Mouse (Mus musculus) ES-E14 (cell line): ENCODE results near the gene Rad51c. TPM values are rescaled to one million over a fixed set of nuclear protein-coding genes. Genes with fewer than 3 reads are reported as not detected.
"Not testable (repeated sequence)": the region's sequence is repeated elsewhere in the genome, so short reads cannot be mapped to it uniquely, and the experiment has no call there.

Experiments used
- DNase-seq: peaks from one replicate; pipeline ENCODE4 v3.0.0-alpha.2; 2013; ENCODE audit warnings: low read depth, low spot score
- H3K27ac ChIP-seq: 2 replicates; pipeline ENCODE4 v1.5.1; 2012; ENCODE audit warnings: low read depth, mild to moderate bottlenecking, low read length, moderate library complexity, mixed read lengths; ENCODE audit not compliant: poor library complexity, insufficient read depth, severe bottlenecking
- H3K36me3 ChIP-seq: 2 replicates; pipeline ENCODE4 v1.6.1; 2012; ENCODE audit warnings: mild to moderate bottlenecking, low read length, moderate library complexity, mixed read lengths; ENCODE audit not compliant: control insufficient read depth, poor library complexity, insufficient read depth, severe bottlenecking
- H3K4me1 ChIP-seq, 2 experiments: fragments of 150-350 bp in 1 of 2; sonication (generic) in 1 of 2; 2 replicates each; pipeline ENCODE4 v1.6.1; 2012; ENCODE audit warnings: low read length in 2 of 2, mild to moderate bottlenecking in 1 of 2, mixed read lengths in 1 of 2; ENCODE audit not compliant: control insufficient read depth in 2 of 2, insufficient read depth in 2 of 2, poor library complexity in 1 of 2
- H3K4me3 ChIP-seq, 2 experiments: fragments of 150-350 bp in 1 of 2; sonication (generic) in 1 of 2; 2 replicates each; pipeline ENCODE4 v1.5.1; 2012; ENCODE audit warnings: low read length in 2 of 2, low read depth in 1 of 2, mild to moderate bottlenecking in 1 of 2, mixed read lengths in 1 of 2; ENCODE audit not compliant: insufficient read depth in 1 of 2, poor library complexity in 1 of 2, severe bottlenecking in 1 of 2
- H3K9ac ChIP-seq: 2 replicates; pipeline ENCODE4 v1.6.1; 2012; ENCODE audit warnings: low read depth, mild to moderate bottlenecking, low read length, mixed read lengths; ENCODE audit not compliant: poor library complexity, insufficient read depth, severe bottlenecking
- H3K9me3 ChIP-seq: fragments of 150-350 bp; sonication (generic); 2 replicates; pipeline ENCODE4 v1.6.1; 2012; ENCODE audit warnings: low read depth, mild to moderate bottlenecking, low read length; ENCODE audit not compliant: control insufficient read depth, insufficient read depth
- CHD2 ChIP-seq: IDR thresholded peaks from 2 replicates; pipeline ENCODE4 v1.6.1; 2014; ENCODE audit warnings: mild to moderate bottlenecking, low read depth, low read length, inconsistent platforms
- HCFC1 ChIP-seq: IDR thresholded peaks from 2 replicates; pipeline ENCODE4 v1.6.1; 2012; ENCODE audit warnings: low read length, inconsistent platforms, borderline replicate concordance; ENCODE audit not compliant: insufficient read depth
- MAFK ChIP-seq: IDR thresholded peaks from 2 replicates; pipeline ENCODE4 v1.6.1; 2014; ENCODE audit warnings: mild to moderate bottlenecking, low read depth, low read length, inconsistent platforms; ENCODE audit not compliant: insufficient read depth
- ZC3H11A ChIP-seq: IDR thresholded peaks from 2 replicates; pipeline ENCODE4 v1.6.1; 2012; ENCODE audit warnings: low read depth, mild to moderate bottlenecking, inconsistent platforms, low read length, borderline replicate concordance
- ZNF384 ChIP-seq: IDR thresholded peaks from 2 replicates; pipeline ENCODE4 v1.6.1; 2012; ENCODE audit warnings: low read depth, low read length, inconsistent platforms
- in situ Hi-C, 2 experiments: fragments of 600-800 bp; cut with MboI; formaldehyde crosslinking; loops; one replicate each; pipeline ENCODE4 v1.15.1; 2025; ENCODE audit warnings: low sequenced_read_pairs in 2 of 2, inconsistent platforms in 1 of 2; ENCODE audit not compliant: unreplicated experiment in 2 of 2
- total RNA-seq: library from RNA; depleted of rRNA; stranded (reverse); fragments of 300-350 nt; gene quantifications from 2 replicates; pipeline ENCODE4 v1.2.3, GENCODE M21; 2012

The Rad51c gene
- total RNA-seq, 1 experiment = 9.9 TPM

DNA sequence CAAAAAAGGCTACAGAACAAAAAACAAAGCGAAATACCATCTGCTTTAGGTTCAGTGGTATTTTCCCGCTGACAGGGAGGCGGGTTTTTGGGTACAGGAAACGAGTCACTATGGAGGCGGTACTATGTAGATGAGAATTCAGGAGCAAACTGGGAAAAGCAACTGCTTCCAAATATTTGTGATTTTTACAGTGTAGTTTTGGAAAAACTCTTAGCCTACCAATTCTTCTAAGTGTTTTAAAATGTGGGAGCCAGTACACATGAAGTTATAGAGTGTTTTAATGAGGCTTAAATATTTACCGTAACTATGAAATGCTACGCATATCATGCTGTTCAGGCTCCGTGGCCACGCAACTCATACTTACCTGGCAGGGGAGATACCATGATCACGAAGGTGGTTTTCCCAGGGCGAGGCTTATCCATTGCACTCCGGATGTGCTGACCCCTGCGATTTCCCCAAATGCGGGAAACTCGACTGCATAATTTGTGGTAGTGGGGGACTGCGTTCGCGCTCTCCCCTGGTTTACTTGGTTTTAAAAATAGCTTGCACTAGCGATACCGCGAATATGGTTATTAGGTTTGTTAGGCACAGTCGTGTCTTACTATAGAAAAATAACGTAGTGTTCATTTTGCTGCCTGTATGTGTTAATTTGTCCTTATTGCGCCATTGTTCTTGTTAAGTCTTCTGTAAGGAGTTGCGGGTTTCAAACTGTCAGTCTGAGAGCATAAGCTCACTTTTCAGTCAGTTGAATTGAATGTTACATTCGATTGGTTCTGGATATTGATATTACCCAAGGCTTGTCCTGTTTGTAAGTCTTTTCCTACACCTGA lies 18.0 kb upstream of the Rad51c start:
- DNase-seq = peak; percentile 82
- Histone ChIP-seq H3K27ac (peak overlapping the region; percentile 37; the same call in 1 of the 2 replicates), H3K4me1 (no peaks in the 10 kb centered on the region; a peak in 2 of 4 replicates), H3K9ac (no peak overlapping the region; the same call in 1 of the 2 replicates), H3K9me3 (no peaks in the 10 kb centered on the region), H3K36me3 (no peaks in the 10 kb centered on the region), H3K4me3 (peak overlapping the region in 1 of 2 experiments; percentile 2; a peak in 1 of 4 replicates)
- peak; percentile 8; the same call in 1 of the 2 replicates for TF ChIP-seq MAFK
- peak; percentile 87 for TF ChIP-seq HCFC1
- no peak for TF ChIP-seq ZC3H11A
- in situ Hi-C loops = no loop called here

DNA sequence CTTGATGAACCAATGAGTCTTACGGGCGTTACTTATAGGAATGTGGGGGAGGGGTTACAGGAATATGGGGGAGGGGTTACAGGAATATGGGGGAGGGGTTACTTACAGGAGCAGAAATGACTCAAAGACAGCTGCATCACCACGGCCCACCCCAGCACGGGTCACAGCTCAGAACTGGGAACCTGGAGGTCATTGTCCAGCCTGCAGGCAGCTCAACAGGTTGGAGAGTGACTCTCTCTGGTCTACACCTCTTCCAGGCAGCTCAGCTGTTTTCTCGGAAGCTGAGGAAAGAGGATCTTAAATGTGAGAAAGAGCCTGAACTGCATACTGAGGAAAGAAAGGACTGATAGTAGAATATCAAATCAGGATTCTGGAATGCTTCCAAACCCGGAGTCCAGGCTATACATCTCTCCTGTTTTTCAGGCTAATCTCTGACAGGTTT lies 17.0 kb upstream of the Rad51c start:
- peak overlapping the region in 1 of 2 experiments; percentile 2; a peak in 1 of 4 replicates for H3K4me3 ChIP-seq
- in situ Hi-C loops = no loop called here
- no peaks in the 10 kb centered on the region for H3K36me3 ChIP-seq
- H3K27ac ChIP-seq = no peak overlapping the region; the same call in 1 of the 2 replicates
- H3K9me3 ChIP-seq = no peaks in the 10 kb centered on the region
- H3K4me1 ChIP-seq = no peaks in the 10 kb centered on the region; a peak in 2 of 4 replicates
- DNase-seq = no peak
- H3K9ac ChIP-seq = no peak overlapping the region
- TF ChIP-seq ZNF384 = no peak
- TF ChIP-seq MAFK = no peak
- TF ChIP-seq CHD2 = no peak
- no peak for TF ChIP-seq HCFC1
- TF ChIP-seq ZC3H11A = no peak

DNA sequence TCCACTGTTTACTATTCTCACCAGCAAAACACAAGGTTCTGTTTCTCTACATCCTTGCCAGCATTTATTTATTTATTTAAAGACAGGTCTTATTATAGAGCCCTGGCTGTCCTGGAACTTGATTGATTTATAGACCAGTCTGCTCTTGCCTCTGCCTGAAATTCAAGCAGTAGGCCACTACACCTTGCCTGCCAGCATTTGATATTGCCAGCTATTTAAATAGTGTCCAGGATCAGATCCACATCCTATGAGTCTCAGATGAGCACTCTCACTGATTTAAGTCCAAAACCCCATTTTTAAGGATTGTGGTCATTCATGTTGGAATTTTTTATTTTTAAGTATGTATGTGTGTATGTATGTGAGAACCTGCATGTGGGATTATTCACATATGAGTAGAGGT lies 16.1 kb upstream of the Rad51c start:
- no peak overlapping the region for H3K27ac ChIP-seq
- no peaks in the 10 kb centered on the region for H3K36me3 ChIP-seq
- no peak overlapping the region for H3K9ac ChIP-seq
- no peak for DNase-seq
- no peaks in the 10 kb centered on the region for H3K9me3 ChIP-seq
- no peaks in the 10 kb centered on the region; a peak in 2 of 4 replicates for H3K4me1 ChIP-seq
- in situ Hi-C loops = no loop called here
- TF ChIP-seq HCFC1 (no peak), CHD2 (no peak)
- H3K4me3 ChIP-seq = no peak overlapping the region

DNA sequence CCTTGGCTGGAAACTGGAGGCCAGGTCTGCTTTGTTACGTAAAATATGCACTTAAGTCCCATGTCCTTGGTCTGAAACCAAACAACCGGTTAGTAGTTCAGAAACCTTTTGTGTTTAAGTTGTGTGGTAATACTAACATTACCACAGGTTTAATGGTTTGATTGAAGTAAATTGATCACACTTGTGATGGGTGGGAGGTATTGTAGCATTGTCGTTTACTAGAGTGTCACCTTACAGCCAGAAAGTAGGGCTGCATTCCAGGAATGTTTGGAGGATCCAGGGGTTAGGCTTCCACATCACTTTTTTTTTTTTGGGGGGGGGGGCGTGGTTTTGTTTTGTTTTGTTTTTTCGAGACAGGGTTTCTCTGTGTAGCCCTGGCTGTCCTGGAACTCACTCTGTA lies 11.4 kb upstream of the Rad51c start:
- TF ChIP-seq ZNF384 (peak; percentile 92), ZC3H11A (no peak)
- H3K27ac ChIP-seq = no peak overlapping the region
- in situ Hi-C loops = no loop called here

DNA sequence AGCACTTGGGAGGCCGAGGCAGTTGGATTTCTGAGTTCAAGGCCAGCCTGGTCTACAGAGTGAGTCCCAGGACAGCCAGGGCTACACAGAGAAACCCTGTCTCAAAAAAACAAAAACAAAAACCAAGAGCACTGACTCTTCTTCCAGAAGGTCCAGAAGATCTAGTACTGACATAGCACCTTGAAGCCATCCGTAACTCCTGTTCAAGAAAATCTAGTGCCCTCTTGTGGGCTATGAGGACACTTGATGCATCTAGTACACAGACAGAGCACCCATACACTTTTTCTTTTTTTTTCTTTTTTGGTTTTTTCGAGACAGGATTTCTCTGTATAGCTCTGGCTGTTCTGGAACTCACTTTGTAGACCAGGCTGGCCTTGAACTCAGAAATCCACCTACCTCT lies 8.7 kb upstream of the Rad51c start:
- in situ Hi-C loops, H3K27ac ChIP-seq, H3K4me3 ChIP-seq, H3K9me3 ChIP-seq, H3K9ac ChIP-seq, H3K4me1 ChIP-seq, H3K36me3 ChIP-seq, DNase-seq: not testable (repeated sequence)
- peak; percentile 74 for TF ChIP-seq ZNF384

More for the DNA sequence above, 11.4 kb upstream of the Rad51c start:
- no peak overlapping the region for H3K4me3 ChIP-seq
- 0 out of 4 replicates have a peak, but pooled peaks cover 0 to 2% of the 10 kb centered on the region in 2 experiments for H3K4me1 ChIP-seq
- no peaks in the 10 kb centered on the region for H3K36me3 ChIP-seq
- no peak overlapping the region for H3K9ac ChIP-seq
- H3K9me3 ChIP-seq = no peaks in the 10 kb centered on the region
- DNase-seq = peak; percentile 56
